Mouse (Mus musculus): ENCODE results near the gene Gm20075. TPM values are rescaled to one million over a fixed set of nuclear protein-coding genes. Genes with fewer than 3 reads are reported as not detected.

Gene Gm20075
- 3.4 and 4.4 TPM in 2 replicates for polyA plus RNA-seq (2012; rRNA removed)

GRCm38 (mm10) chr13:96081276-96081675, at the start of gene Gm20075:
Gene Gm20075 (minus strand): TSS chr13:96081376.

GRCm38 (mm10) chr13:96081754-96082153, 578 bp upstream of the Gm20075 start, which contains the start of gene Gm17190:
Gene Gm17190 (plus strand): TSS chr13:96082054.

Other genes with a start within 250 kb of the Gm20075 start
- gene Iqgap2, start 189.5 kb downstream of the Gm20075 start, polyA plus RNA-seq (2012; rRNA removed), result 7.5 and 7.8 TPM in 2 replicates
- gene Gm17190, start 678 bp upstream of the Gm20075 start, polyA plus RNA-seq (2012; rRNA removed), result not detected in 2 replicates
- 6.3 and 9.4 TPM in 2 replicates for gene Sv2c, start 51.2 kb upstream of the Gm20075 start, polyA plus RNA-seq (2012; rRNA removed)

Data from central nervous system, embryonic 14 days (tissue).